Mouse (Mus musculus): ENCODE data around the gene Cyp2d34.

Gene Cyp2d34

GRCm38 (mm10) chr15:82620531-82621202 is at the start of gene Cyp2d34:
Cyp2d34 (minus strand) TSS chr15:82620946.
- no peak for DNase-seq (ENCODE audit: low read depth)

GRCm38 (mm10) chr15:82656346-82656745 is 35.6 kb upstream of the Cyp2d34 start:
- DNase-seq (ENCODE audit: low read depth) = no peak

- DNase-seq (ENCODE audit: low read depth) = no peak
Measured at GRCm38 (mm10) chr15:82644371-82644770, 23.6 kb upstream of the Cyp2d34 start.

GRCm38 (mm10) chr15:82643771-82644170 is 23.0 kb upstream of the Cyp2d34 start:
- no peak for DNase-seq (ENCODE audit: low read depth)

GRCm38 (mm10) chr15:82642771-82643170 is 22.0 kb upstream of the Cyp2d34 start:
- no peak for DNase-seq (ENCODE audit: low read depth)

- DNase-seq (ENCODE audit: low read depth) = no peak
Measured at GRCm38 (mm10) chr15:82641921-82642320, 21.2 kb upstream of the Cyp2d34 start.

- no peak for DNase-seq (ENCODE audit: low read depth)
Measured at GRCm38 (mm10) chr15:82641390-82641789, 20.6 kb upstream of the Cyp2d34 start.

- DNase-seq (ENCODE audit: low read depth) = no peak
Measured at GRCm38 (mm10) chr15:82640201-82640600, 19.5 kb upstream of the Cyp2d34 start.

- no peak for DNase-seq (ENCODE audit: low read depth)
Measured at GRCm38 (mm10) chr15:82637130-82638075, 16.7 kb upstream of the Cyp2d34 start.

- DNase-seq (ENCODE audit: low read depth) = no peak
Measured at GRCm38 (mm10) chr15:82634976-82635375, 14.2 kb upstream of the Cyp2d34 start.

- no peak for DNase-seq (ENCODE audit: low read depth)
Measured at GRCm38 (mm10) chr15:82621993-82622392, 1.2 kb upstream of the Cyp2d34 start.

GRCm38 (mm10) chr15:82618362-82619020 is 2.3 kb downstream of the Cyp2d34 start:
- DNase-seq (ENCODE audit: low read depth) = no peak

GRCm38 (mm10) chr15:82582621-82583020 is 38.1 kb downstream of the Cyp2d34 start:
- DNase-seq (ENCODE audit: low read depth) = peak; percentile 3

- DNase-seq (ENCODE audit: low read depth) = no peak
Measured at GRCm38 (mm10) chr15:82579071-82579470, 41.7 kb downstream of the Cyp2d34 start.

- DNase-seq (ENCODE audit: low read depth) = no peak
Measured at GRCm38 (mm10) chr15:82572856-82573255, 47.9 kb downstream of the Cyp2d34 start.

All from NIH3T3 (cell line).